Mouse (Mus musculus) heart, adult 18-20 months (tissue): Measurements from ENCODE around the gene Eif2b3. TPM values are rescaled to one million over a fixed set of nuclear protein-coding genes. Genes with fewer than 3 reads are reported as not detected.

Source experiments
- DNase-seq, 2 experiments: peaks; one replicate each; pipeline ENCODE4 v3.0.0; 2021 to 2022; ENCODE audit warnings: mixed read lengths in 1 of 2
- total RNA-seq, 2 experiments: library from RNA; stranded (reverse); gene quantifications; 2 replicates each; pipeline ENCODE4 v1.2.3; 2021

Eif2b3 gene
- total RNA-seq, 2 experiments from 2014 or later = 16.5 to 16.8 TPM

DNA sequence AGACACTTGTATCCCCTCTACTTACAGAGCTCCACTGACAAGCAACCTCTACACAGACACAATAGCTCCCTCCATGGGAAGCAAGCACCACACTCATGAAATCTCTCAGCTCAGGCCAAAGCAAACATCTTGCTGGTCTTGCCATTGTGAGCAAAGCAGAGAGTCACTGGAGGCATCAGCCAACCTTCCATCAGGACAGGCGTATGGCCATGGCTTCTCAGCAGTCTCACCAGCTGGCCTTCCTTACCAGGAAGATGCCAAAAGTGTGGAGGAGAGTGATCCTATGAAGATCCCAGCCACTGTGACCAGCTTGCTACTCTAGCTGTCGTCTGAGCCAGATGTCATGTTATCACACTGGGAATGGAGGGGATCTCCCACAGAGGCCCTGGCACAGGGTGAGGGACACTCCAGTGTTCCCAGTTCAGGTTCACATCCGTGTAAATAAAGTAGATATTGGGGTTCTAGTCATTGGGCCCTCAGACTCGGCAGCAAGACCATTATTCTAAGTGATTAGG is 4.2 kb upstream of the Eif2b3 start:
- no peak for DNase-seq

DNA sequence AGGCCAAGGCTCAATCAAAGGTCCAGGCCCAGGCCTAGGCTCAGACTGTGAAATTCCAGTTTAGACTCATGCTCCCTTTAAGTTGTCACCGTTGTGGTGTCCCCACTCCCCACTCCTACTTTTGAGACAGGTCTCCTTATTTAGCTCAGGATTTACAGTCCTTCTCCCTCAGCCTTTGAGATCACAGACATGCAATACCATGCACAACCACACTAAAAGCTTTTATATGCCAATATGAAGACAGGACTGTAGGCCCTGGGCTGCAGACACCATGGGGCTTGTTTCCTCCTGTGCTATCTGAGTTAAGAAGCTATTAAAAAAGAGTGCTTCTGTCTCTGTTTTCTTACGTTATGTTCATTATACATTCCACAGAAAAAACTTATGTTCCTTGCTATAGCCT is 1.5 kb upstream of the Eif2b3 start:
- no peak for DNase-seq

DNA sequence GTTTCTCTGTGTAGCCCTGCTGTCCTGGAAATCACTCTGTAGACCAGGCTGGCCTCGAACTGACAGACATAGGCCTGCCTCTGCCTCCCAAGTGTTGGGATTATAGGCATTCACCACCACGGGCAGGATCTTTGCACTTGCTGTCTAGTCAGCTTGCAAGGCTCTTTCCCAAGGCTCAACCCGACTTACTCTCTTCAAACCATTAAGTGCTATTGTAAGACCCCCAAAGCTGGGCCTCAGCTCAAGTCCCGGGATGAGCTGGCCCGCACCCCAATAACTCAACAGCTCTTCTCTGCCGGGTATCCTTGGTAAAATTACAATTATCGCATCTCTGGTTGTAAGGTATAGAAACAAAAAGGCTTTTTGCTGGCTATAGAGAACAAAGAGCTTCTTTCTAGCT is 875 bp upstream of the Eif2b3 start:
- DNase-seq = no peak

DNA sequence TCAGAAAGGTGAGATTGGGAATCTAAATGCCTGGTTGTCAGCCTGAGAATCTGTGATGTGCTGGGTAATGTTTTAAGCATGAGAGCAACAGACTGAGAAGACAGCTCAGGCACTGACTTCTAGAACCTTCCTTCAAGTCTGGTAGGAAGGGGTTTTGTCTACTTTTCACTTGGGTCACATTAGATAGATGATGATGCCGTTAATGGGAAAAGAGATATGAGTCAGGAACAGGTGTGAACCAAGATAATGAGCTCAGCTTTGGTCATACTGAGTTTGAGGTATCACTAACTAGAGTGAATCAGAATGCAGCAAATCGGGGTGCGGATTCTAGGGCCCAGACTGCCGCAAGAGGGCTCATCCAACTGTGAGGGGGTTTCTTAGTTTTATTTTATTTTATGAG is 4.3 kb downstream of the Eif2b3 start:
- no peak for DNase-seq

DNA sequence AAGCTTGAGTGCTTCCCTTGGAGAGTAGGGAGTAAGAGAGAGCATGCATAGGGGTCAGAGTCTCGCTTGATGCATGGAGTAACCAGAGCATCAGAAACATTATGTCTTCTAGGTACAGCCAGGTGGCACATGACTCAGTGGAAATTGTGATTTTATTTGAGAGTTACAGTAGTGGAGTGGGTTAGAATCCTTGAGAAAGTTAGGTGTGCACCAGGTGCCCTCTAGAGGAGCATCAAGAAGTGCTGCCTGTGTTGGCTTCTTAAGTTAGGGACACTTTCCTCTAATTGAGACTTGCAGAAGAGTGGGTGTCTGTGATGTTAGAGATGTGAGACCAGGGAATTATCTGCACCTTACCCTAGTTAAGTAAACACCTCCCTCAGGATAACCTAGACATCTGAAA is 11.9 kb downstream of the Eif2b3 start:
- DNase-seq = no peak

DNA sequence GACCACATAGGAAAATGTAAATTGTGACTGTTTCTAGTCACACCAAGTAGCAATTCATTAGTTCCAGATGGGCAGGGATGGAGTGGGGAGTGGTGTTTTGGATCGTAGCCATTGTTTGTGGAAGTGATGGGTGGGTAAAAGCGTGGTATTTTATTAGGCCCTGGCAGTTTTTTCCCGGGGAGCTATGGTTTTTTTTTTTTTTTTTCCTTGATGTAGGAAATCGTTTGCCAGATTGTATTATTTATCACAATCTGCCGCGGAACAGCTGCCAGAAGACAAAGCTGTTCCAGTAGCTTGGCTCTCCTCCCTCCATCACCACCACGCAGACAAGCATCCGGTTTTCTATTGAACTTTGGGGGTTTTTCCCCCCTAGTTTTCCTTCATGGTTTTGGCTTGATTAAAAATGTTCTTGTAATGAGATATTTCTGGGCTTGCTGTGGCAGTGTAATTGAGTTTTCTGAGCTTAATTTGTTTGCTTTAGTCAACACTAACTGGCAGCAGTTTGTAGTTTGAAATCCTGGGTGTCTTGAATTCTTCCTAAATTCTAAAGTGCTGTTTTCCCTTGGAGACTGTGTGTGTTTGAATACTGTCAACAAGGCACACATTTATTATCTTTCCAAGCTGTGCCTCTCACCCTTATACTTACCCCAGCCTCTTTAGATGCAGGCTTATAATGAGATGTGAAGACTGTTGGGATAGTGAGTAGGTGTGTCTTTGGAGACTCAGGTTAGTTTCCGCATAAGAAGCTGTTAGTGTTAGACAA is 20.9 kb downstream of the Eif2b3 start:
- DNase-seq = peak; percentile 67 to 75

DNA sequence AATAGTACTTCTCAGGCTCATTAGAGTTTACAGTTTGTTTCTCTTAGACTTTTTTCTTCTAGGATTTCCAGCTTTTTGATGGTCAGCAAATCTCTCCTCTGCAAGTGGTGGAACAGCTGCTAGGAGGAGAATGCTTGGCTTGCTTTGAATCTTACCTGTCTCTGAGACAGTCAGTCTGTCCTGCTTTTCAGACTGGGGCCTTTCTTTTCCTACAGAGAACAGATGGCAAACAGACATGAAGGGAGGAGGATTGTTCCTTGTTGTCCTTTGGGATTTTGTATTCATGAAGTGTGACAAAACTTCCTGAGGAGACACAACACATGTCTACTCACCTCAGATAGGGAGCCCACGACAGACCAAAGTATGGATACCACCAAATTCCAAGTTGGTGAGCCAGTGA is 21.6 kb downstream of the Eif2b3 start:
- DNase-seq = no peak

DNA sequence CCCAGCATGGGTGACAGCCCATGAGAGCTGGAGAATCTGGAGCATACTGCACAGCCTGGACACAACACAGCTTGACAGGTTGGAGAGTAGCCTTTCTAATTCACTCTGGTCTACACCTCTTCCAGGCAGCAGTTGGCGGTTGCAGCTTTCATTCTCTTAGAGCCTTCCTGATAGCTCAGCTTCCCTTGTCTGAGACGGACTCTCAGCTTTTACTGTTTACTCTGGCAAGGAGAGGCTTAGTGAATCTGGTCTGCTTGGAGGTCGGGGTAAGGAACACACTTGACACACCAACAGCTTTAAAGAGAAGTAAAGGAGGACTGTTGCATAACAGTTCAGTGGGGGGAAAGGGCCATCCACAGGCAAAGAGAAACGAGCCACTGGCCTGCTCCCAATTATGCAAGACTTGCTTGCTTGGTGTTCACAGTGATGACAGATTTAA is 22.1 kb downstream of the Eif2b3 start:
- peak; percentile 85 to 90 for DNase-seq

DNA sequence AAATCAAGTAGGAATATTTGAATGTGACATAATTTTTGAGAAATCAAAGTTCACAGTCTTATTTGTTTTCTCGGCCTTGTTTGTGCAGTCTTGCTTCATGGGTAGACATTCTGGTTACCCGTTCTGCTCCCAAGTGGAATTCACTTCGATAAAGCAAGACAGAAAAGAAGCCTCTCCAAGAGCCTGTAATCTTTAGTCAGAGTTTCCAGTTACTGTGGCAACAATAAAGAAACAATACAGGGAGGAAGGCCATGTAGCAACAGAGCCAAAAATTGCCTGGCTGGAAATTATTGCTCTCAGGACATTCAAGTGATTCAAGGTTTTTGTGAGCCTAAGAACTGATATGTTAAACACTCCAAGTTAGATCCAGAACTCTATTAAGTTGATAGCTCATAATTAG is 29.6 kb downstream of the Eif2b3 start:
- peak; percentile 72 to 76 for DNase-seq

DNA sequence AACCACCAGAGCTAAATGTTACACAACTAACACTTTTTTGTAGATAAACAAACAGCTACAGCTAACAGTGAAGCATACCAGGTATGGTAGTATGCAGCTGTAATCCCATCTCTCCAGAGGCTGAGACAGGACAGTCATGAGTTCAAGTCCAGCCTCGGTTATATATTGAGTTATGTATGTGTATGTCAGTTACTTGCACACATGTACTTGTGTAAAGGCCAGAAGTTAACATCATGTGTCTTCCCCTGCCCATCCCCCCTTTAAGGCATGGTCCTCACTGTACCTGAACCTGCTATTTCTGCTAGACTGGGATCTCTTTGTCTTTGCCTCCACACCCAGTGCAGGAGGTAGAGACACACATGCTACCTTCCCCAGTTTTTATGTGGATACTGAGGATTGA is 30.3 kb downstream of the Eif2b3 start:
- DNase-seq = no peak

DNA sequence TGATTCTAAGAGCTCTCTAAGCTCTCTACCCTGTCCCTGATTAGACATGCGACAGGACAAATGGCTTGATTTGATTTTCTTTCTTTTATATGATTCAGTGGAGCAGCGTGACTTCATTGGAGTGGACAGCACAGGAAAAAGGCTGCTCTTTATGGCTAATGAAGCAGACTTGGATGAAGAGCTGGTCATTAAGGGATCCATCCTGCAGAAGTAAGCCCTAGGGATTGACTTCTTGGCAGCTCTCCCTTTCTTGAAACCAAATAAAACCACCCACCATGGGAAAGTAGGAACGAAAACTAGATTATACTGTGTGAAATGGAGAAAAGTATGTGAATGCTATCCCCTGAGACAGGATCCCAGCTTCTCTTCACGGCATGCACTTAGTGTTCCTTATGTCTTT is 33.4 kb downstream of the Eif2b3 start:
- DNase-seq = peak; percentile 53 to 74

DNA sequence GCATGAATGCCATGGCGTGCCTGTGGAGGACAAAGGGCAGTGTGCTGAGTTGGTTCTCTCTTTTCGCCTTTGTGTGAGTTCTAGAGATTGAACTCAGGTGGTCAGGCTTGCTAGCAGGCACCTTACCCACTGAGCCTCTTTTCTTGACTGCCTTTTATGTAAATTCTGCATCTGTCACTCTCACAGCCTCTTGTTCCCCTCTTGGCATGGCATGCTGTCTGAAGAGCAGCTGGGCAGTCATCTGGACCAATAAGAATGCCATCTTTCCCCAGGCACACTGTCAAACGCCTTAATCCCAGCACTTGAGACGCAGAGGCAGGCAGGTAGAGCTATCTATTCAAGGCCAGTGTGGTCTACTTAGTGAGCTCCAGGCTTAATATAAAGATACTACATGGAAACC is 34.8 kb downstream of the Eif2b3 start:
- no peak for DNase-seq

DNA sequence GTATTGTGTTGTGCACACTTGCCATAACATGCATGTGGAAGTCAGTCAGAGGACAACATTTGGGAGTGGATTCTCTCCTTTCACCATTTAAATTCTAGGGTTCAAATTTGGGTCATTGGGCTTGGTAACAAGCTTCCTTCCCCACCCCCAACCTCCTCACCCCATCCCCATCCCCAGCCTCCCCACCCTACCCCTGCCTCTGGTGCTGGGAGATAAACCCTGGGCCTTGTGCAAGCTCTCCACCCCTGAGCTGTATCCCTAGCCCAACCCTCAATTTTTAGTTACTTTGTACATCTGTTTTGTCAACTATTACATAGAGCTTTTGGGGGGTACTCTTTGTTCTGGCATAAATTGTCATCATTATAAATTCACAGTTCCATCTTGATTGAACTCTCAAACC is 36.9 kb downstream of the Eif2b3 start:
- no peak for DNase-seq

DNA sequence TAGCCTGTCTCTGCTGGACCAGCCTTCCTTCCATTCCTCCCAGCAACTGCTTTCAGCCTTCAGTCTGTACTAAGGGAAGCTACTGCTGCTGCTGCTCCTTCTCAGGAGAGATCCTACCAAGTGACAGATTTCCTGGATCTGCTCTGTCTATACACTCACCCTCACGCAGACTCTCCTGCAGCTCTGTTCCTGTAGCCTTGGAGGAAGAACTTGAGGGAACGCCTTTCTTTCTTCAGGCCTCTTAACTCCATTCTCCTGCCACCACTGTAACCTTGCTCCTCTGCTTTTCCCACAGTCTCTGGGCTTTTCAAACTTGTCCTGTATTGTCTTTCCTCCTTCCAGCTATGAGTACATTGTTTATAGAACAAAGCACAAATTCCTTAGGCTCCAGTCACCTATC is 37.3 kb downstream of the Eif2b3 start:
- DNase-seq = no peak

DNA sequence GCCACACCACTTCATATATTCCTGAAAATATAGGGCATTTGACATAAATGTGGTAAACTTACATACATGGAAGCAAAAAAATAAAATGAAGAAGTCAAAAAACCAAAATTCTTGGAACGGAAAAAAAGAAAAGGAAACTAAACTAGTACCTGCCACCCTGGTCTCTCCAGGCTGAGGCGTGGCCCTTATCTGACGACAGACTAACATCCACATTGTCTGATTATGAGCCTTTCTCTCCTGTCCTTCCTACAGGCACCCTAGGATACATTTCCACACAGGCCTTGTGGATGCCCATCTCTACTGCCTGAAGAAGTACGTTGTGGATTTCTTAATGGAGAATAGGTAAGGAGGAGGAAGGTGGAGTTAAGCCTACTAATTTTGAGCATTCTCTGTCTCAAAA is 39.3 kb downstream of the Eif2b3 start:
- no peak for DNase-seq

DNA sequence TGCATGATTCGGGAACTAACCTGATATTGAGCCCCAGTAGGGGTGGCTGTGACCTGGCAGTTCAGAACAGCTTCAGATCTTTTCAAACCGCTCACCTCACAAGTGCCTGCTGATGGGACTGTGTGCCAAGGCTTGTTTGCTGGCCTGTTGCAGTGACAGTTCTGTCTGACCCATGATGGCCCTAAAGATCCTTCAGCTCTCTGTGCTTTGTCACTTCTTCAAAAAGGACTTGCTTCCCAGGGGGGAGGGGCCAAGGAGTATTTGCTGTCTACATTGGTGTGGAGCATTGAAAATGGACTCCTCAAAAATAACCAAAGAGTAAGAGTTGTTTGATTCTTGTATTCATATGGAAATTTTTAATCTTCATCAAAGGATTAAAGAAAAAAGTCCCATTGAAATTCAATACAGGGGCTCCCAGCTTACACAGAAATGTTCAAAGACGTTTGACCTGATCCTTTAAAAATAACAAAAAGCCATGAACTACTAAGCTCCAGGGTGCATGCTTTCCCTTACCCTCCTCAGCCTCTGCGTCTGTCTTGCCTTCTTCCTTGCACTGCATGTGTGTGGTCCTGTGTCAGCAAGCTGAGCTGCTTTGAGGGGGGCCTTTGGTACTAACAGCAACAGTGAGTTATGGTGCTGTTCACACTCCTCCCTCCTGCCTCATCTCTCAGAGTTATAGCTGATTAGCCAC is 43.6 kb downstream of the Eif2b3 start:
- peak in 1 of 2 experiments; percentile 9 for DNase-seq

DNA sequence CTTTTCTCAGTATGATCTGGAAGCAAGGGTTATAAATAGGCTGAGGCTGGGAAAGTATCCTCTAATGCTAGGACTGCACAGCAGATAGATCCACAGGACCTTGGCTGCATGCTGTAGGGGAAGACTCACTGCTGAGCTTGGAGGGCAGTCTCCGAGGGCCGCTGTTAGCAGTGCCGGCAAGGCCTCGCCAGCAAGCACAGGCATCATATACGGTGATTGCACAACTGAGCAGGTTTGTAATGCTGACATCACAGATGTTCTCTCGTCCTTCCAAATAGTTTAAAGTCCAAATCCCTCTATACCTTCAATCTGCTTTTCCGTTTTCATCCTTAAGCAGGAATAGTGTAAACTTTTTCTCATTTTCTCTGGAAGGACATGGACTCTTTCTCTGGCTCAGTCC is 48.8 kb downstream of the Eif2b3 start:
- DNase-seq = no peak

DNA sequence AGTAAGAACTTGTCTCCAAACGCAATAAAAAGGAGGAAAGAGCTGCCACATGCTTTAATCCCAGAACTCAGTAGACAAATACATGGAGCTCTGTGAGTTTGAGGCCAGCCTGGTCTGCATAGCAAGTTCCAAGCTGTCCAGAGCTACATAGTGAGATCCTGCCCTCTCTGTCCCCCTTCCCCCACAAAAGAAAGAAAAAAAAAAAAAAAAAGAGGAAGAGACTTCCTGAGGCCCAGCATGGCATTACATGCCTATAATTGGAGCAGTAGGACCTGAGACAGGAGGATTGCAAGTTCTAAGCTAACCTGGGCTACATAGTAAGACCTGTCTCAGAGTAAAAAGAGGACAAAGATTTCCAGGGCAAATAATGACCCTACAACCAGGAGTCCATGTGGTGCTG is 50.4 kb downstream of the Eif2b3 start:
- no peak for DNase-seq

DNA sequence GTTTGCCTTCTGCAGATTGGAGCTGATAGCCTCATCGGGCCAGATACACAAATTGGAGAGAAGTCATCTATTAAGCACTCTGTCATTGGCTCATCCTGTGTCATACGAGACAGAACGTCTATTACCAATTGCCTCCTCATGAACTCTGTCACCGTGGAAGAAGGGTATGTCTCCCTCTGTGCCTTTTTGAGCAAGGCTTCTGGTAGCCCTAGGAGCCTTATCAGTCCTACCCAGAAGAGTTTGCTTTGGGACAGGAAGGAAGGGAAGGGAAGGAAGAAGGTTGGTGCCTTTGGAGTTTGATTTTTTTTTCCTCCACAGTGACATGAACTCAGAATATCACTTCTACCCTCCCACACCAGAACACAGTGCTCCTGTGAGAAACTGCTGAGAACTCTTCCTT is 51.4 kb downstream of the Eif2b3 start:
- no peak for DNase-seq

DNA sequence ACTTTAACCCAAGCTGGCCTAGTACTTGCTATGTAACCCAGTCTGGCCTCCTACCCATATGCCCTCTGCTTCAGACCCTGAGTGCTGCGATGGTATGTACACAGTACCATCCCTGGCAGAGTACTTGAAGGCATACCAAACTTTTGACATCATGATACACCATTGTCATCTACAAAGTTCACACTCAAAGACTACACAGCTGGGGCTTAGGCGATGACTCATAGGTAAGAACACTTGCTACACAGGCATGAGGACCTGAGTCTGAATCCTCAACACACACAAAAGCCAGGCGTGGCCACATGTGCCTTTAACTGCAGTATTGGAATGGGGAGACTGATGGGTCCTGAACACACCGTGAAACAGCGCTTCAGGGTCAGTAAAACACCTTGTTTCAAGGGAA is 52.0 kb downstream of the Eif2b3 start:
- no peak for DNase-seq

DNA sequence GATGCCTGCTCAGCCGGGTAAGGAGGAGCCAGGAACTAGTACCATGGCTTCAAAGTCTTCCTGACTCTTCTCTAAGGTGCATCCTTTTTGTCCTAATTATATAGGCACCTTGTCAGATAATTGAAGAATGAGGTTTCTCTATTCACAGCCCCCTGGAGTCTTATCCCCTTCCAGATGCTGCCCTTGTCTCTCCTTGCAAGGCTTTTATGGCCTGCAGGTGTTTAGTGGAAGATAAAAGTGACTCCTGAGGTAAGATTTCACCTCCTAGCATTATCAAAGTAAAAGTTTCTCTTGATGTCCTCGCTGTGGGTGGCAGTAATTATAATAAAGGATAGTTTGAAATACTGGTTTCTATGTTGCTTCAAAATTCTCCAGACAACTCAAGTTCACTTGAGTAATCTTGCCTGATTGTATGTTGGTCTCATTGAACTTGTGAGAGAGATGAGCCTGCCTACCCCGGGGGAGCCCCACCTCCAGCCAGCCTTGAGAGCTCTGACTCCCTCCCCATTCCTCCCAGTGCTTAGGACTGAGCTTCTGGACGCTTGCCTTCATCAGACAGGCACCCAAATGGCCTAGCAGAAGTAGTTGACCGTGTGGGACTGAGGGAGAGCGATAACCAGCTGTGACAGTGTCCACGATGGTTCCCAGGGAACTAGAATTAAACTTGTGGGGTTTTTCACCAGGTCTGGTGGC is 68.9 kb downstream of the Eif2b3 start:
- no peak for DNase-seq

DNA sequence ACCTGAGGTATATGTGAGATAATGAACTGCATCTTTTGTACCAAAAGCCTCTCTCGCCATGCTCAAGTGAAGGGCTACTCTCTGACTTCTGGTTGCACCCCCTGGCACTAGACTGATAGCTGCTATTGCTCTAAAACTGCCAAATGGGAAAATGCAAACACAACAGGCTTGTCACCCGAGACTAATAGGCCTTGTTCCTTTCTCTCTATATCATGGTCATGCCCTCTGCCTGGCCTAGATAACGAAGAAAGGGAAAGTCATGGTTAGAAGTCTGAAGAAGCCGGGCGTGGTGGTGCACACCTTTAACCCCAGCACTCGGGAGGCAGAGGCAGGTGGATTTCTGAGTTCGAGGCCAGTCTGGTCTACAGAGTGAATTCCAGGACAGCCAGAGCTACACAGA is 71.4 kb downstream of the Eif2b3 start:
- DNase-seq = no peak
